Mouse (Mus musculus): Measurements from ENCODE around the gene Sesn3. TPM values are rescaled to one million over a fixed set of nuclear protein-coding genes. Genes with fewer than 3 reads are reported as not detected.

Gene Sesn3
- polyA plus RNA-seq, 1 experiment from 2014 or later = 19.7 TPM

DNA sequence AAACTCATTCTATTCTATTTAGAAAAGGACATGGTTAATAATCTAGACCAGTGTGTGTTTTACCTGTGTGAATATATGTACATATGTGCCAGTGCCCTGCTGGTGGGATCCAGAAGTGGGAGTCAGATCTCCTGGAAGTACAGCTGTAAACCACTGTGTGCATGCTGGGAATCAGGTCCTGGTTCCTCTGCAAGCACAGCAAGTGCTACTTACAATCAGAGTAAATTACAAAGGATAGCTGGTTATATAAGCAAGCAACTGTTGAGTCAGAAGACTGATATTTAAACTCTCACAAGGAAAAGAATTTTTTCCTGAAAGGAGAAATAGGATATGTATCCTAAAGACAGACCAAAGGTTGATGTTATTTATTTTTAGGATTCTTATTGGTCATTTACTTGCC lies 13.6 kb downstream of the Sesn3 start:
- Histone ChIP-seq H3K27me3 (replicated peaks) (no peaks in the 10 kb centered on the region), H3K36me3 (no peaks in the 10 kb centered on the region), H3K9me3 (no peaks in the 10 kb centered on the region), H3K4me1 (no peaks in the 10 kb centered on the region), H3K9ac (no peak overlapping the region), H3K4me2 (replicated peaks) (no peak overlapping the region), H3K4me3 (no peak overlapping the region), H3K27ac (no peak overlapping the region)
- ATAC-seq (ENCODE audit: low FRiP score, low read depth) = no peak

DNA sequence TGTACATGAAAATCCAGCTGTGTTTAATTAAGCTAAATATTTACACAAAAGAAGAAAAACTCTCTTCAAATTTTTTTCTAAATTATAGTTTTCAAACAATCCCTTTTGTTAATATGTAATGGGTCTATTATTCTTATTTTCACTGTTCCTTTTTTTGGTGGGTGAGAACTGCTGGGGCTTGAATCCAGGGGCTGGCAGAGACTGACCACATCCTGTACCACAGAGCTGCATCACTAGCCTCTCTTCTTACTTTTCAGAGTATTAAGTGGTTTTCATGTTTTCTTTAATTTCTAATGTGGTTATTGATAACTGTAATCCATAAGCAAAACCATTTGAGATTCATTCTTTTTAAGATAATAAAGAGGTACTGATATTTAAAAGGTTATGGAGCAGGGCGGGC lies 19.0 kb downstream of the Sesn3 start:
- Histone ChIP-seq H3K4me3 (no peak overlapping the region), H3K4me2 (replicated peaks) (no peak overlapping the region), H3K9me3 (no peaks in the 10 kb centered on the region), H3K9ac (no peak overlapping the region), H3K4me1 (no peaks in the 10 kb centered on the region), H3K27me3 (replicated peaks) (no peaks in the 10 kb centered on the region), H3K36me3 (no peaks in the 10 kb centered on the region), H3K27ac (no peak overlapping the region)
- WGBS = 95% methylated on average over 1 of the region's 1 CpGs
- no peak for ATAC-seq (ENCODE audit: low FRiP score, low read depth)

DNA sequence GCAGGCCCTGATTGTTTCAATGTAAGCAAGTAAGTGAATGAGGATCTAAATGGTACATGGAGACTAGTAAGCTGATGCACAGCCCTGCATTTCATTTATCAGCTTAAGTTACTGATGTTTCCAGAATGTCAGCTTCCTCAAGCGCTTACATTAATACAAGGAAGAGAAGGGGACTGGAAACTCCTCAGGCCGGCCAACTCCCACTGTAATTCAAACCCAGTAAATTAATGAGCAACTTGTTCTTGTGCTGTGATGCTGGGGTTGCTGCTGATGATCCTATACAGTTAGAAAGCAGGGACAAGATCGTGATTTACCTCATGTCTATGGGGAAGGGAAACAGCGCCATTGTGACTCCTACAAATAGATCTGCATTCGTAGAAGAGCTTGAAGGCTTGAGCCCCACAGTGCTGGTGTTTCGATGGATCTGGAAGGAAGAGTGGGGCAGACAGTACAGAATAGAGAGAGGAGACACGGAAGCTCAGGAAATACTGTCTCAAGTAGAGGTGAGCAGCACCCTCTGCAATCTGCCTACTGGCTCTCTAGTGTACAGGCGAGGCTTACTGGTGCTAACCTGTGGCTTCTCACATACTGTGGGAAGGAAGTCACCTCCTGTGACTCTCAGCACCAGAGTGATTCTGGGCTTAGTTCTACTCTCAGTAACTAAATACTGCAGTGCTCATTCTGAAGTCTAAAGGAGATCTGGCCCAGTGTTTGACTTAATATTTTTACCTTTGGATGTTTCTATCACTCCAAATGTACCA lies 21.0 kb downstream of the Sesn3 start:
- no peaks in the 10 kb centered on the region for H3K36me3 ChIP-seq
- no peak overlapping the region for H3K27ac ChIP-seq
- no peak overlapping the region for H3K4me3 ChIP-seq
- H3K27me3 ChIP-seq (replicated peaks) = no peaks in the 10 kb centered on the region
- H3K4me1 ChIP-seq = no peaks in the 10 kb centered on the region
- 88% methylated on average over 8 of the region's 8 CpGs for WGBS
- H3K9ac ChIP-seq = no peak overlapping the region
- no peak for ATAC-seq (ENCODE audit: low FRiP score, low read depth)
- H3K9me3 ChIP-seq = no peaks in the 10 kb centered on the region
- H3K4me2 ChIP-seq (replicated peaks) = no peak overlapping the region

DNA sequence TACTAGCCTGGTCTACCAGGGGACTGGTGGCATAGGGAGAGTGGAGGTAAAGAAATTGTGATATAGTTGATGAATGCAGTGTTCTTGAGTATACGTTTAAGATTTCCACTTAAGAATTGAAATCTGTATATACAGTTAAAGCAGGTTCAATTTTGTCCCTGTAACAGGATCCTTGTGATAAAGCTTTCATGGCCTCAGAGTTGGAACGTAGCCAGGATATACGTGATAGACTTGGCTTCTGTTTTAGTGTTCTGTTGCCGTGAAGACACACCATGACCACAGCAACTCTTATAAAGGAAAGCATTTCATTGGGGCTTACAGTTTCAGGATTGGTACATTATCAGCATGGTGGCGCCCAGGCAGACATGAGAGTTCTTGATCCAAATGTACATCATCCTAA lies 22.3 kb downstream of the Sesn3 start:
- Histone ChIP-seq H3K4me3 (no peak overlapping the region), H3K4me2 (replicated peaks) (no peak overlapping the region), H3K9me3 (no peaks in the 10 kb centered on the region), H3K36me3 (no peaks in the 10 kb centered on the region), H3K9ac (no peak overlapping the region), H3K4me1 (no peaks in the 10 kb centered on the region), H3K27me3 (replicated peaks) (no peaks in the 10 kb centered on the region), H3K27ac (no peak overlapping the region)
- no peak for ATAC-seq (ENCODE audit: low FRiP score, low read depth)
- WGBS = 90% methylated on average over 5 of the region's 5 CpGs

DNA sequence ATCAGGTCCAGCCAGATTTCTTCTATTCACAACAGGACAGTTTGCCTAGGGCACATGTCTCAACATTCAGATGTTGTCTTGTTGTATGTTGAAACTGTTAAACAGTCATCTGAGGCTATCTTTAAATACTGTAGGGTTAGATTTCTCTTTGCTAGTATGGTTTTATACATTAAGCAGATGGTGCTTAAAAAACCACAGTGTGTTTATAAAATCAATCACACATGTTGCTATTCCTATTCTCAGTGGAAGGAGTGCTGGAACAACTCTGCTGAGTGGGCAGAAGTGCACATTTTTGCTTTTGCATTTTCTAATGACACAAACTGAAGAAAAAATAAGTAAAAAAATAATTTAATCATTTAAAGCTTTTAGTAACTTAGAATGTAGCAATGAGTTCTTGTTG lies 25.0 kb downstream of the Sesn3 start:
- H3K4me3 ChIP-seq = no peak overlapping the region
- H3K9me3 ChIP-seq = no peaks in the 10 kb centered on the region
- H3K4me2 ChIP-seq (replicated peaks) = no peak overlapping the region
- H3K27me3 ChIP-seq (replicated peaks) = no peaks in the 10 kb centered on the region
- ATAC-seq (ENCODE audit: low FRiP score, low read depth) = no peak
- H3K36me3 ChIP-seq = no peaks in the 10 kb centered on the region
- H3K4me1 ChIP-seq = peaks cover 4% of the 10 kb centered on the region; the same call in 1 of the 2 replicates
- no peak overlapping the region for H3K9ac ChIP-seq
- no peak overlapping the region for H3K27ac ChIP-seq

DNA sequence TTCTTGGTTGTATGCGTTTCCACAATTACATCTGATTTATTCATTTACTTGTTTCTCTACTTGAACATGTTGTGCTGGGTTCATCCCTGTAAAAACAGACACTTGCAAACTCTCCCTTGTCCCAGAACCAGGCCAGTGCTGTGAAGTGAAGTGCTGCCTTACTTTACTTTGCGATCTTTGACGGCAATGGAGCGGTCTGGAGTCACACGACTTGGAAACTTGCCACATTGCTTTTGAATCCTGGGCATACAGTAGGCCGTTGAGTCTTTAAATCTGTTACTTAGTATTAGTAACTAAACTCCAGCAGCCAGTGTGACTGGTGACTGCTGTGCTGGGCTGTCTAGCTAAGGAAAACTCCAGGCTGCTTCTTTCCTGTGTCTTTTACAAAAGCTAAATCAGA lies 25.9 kb downstream of the Sesn3 start:
- Histone ChIP-seq H3K36me3 (no peaks in the 10 kb centered on the region), H3K9me3 (no peaks in the 10 kb centered on the region), H3K27ac (no peak overlapping the region), H3K4me1 (peaks cover 7% of the 10 kb centered on the region; the same call in 1 of the 2 replicates), H3K27me3 (replicated peaks) (no peaks in the 10 kb centered on the region), H3K9ac (no peak overlapping the region), H3K4me2 (replicated peaks) (no peak overlapping the region), H3K4me3 (no peak overlapping the region)
- WGBS = 74% methylated on average over 6 of the region's 6 CpGs
- no peak for ATAC-seq (ENCODE audit: low FRiP score, low read depth)

DNA sequence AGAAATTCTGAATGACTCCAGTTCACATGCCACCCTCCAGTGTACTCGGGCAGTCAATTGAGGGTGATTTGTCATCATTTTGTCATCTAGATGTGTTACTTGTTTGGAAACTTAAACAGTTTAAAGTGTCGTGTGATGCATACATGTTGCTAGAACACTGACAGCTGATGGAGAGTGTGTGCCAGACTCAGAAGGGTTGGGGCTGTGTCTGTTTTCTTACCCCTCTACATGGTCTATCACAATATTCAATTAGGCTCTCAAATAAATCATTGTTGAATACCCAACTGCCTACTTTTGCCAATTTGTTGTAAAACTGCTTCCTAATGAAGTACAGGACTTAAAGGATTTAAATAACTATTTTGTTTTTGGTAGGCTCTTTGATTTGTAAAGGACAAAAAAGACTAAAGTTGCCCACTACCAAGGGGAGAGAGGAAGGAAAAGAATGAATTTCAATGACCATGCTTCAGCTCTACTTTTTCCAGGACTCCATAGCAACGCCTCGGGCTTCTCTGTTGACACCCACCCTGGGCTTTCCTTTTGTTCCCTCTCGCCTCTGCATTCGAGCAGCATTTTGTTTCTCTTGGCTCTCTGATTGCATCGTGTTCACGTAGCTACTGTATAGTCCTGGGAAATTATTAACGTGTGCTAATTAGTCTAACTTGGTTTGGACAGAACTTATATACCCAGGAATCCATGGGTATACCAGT lies 29.5 kb downstream of the Sesn3 start:
- no peak overlapping the region for H3K27ac ChIP-seq
- 0 out of 2 replicates have a peak overlapping the region, but pooled peaks have one; percentile 16 for H3K4me2 ChIP-seq (replicated peaks)
- no peaks in the 10 kb centered on the region for H3K9me3 ChIP-seq
- peaks cover 13% of the 10 kb centered on the region for H3K36me3 ChIP-seq
- peaks cover 7% of the 10 kb centered on the region; the same call in 1 of the 2 replicates for H3K4me1 ChIP-seq
- H3K4me3 ChIP-seq = no peak overlapping the region
- WGBS = 41% methylated on average over 9 of the region's 9 CpGs
- H3K9ac ChIP-seq = no peak overlapping the region
- no peaks in the 10 kb centered on the region for H3K27me3 ChIP-seq (replicated peaks)
- peak; percentile 69 for ATAC-seq (ENCODE audit: low FRiP score, low read depth)

DNA sequence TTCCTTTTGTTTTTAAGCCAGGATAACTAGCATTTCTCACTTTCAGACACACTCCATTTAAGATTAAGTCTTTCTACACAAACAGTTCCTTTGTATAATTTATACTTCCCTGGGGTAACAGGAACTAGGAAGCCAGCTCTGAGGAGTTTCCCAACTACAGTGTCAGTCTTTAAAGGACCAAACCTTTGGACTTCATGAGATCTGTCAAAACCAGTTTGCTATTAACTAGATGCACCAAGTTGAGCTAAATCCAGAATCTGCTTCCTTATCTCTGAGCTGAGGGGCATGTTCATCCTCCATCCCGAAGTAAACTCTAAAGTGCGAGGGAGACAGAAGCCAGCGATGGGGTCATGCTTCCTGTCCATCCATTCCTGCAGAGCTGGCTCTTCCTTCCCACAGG lies 32.5 kb downstream of the Sesn3 start:
- no peak for ATAC-seq (ENCODE audit: low FRiP score, low read depth)

DNA sequence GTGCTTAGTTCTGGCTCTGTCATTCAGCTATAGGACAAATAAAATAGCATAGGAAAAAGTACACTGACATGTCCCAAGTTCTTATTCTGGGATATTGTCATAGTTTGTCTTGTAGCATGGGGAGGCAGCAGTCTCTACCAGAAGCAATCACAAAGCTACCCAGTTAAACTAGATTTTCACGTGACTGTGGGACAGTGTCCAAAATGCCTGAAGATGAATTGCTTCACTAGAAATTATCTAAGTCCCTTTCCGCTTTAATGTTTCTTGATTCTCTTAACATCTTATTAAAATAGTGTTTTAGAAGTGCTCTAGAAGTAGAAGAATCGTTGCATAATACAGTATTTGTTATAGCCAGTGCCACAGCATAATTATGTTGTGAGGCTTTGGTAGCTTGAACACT lies 39.1 kb downstream of the Sesn3 start:
- 92% methylated on average over 3 of the region's 3 CpGs for WGBS
- ATAC-seq (ENCODE audit: low FRiP score, low read depth) = no peak
- no peaks in the 10 kb centered on the region for H3K9me3 ChIP-seq

More for the DNA sequence above, 32.5 kb downstream of the Sesn3 start:
- Histone ChIP-seq H3K9ac (no peak overlapping the region), H3K4me1 (peaks cover 7% of the 10 kb centered on the region; the same call in 1 of the 2 replicates), H3K9me3 (no peaks in the 10 kb centered on the region), H3K4me2 (replicated peaks) (no peak overlapping the region), H3K36me3 (peaks cover 25% of the 10 kb centered on the region), H3K4me3 (no peak overlapping the region), H3K27ac (no peak overlapping the region), H3K27me3 (replicated peaks) (no peaks in the 10 kb centered on the region)
- WGBS = 91% methylated on average over 3 of the region's 3 CpGs

DNA sequence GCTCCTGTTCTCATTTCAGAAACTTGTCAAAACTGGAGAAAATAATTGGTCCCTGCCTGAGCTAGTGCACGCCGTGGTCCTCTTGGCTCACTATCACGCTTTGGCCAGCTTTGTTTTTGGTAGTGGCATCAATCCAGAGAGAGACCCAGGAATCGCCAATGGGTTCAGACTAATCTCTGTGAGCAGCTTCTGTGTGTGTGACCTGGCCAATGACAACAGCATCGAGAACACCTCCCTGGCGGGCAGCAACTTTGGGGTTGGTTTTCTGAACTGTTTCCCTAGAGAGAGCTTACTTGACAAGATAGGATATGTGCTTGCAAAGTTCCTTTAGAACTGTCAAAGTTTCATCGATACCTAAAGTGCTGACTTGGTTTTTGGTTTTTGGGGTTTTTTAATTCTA lies 39.6 kb downstream of the Sesn3 start:
- Histone ChIP-seq H3K4me3 (no peak overlapping the region), H3K9ac (no peak overlapping the region), H3K36me3 (peaks cover 49% of the 10 kb centered on the region), H3K9me3 (no peaks in the 10 kb centered on the region), H3K4me1 (no peaks in the 10 kb centered on the region), H3K27ac (no peak overlapping the region), H3K4me2 (replicated peaks) (no peak overlapping the region), H3K27me3 (replicated peaks) (no peaks in the 10 kb centered on the region)
- 93% methylated on average over 7 of the region's 7 CpGs for WGBS
- no peak for ATAC-seq (ENCODE audit: low FRiP score, low read depth)

More for the DNA sequence above, 39.1 kb downstream of the Sesn3 start:
- Histone ChIP-seq H3K4me1 (no peaks in the 10 kb centered on the region), H3K4me2 (replicated peaks) (no peak overlapping the region), H3K36me3 (peaks cover 49% of the 10 kb centered on the region), H3K27ac (no peak overlapping the region), H3K9ac (no peak overlapping the region), H3K27me3 (replicated peaks) (no peaks in the 10 kb centered on the region), H3K4me3 (no peak overlapping the region)

DNA sequence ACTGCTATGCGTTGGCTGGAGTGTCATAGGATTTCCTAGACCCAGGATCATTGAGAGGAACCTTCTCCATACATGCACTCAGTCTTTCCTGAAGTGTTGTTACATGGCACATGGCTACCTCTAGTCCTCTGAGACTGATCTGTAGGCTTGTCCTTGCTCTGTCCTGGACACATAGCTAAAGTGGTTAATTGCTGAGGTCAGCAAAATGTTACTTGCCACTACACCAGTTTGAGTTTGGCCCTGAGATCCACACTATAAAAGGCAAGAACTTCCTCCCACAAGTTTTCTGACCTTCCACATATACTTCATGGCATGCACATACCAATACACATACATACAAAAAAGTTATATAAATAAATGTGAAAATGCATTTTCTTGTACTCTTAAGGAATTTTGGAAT lies 41.8 kb downstream of the Sesn3 start:
- H3K36me3 ChIP-seq = peaks cover 52% of the 10 kb centered on the region

DNA sequence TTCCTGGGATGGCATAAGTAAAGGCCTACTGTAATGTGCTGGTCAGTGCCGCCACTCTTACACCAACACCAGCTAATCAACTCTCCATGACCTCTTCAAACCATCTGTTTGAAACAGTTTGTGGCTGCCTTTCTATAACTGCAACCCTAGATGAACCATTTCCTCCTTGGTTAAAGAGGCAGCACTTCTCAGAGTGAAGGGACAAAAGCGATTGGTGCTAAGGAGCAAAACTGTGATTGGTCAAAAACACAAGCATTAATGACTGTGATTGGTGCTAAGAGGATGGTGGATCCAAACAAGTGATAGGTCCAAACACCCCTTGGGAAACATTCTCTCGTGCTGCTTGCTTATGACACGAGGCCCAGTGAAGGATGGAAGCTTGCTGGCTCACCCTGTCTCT lies 61.0 kb downstream of the Sesn3 start:
- H3K9me3 ChIP-seq = no peaks in the 10 kb centered on the region
- H3K4me1 ChIP-seq = no peaks in the 10 kb centered on the region
- no peak overlapping the region for H3K4me2 ChIP-seq (replicated peaks)
- 85% methylated on average over 4 of the region's 4 CpGs for WGBS
- no peak overlapping the region for H3K9ac ChIP-seq
- ATAC-seq (ENCODE audit: low FRiP score, low read depth) = no peak
- no peak overlapping the region for H3K4me3 ChIP-seq
- no peaks in the 10 kb centered on the region for H3K27me3 ChIP-seq (replicated peaks)
- no peak overlapping the region for H3K27ac ChIP-seq
- peaks cover 6% of the 10 kb centered on the region; the same call in 1 of the 2 replicates for H3K36me3 ChIP-seq

More for the DNA sequence above, 41.8 kb downstream of the Sesn3 start:
- Histone ChIP-seq H3K9me3 (no peaks in the 10 kb centered on the region), H3K27ac (no peak overlapping the region), H3K9ac (no peak overlapping the region), H3K4me3 (no peak overlapping the region), H3K27me3 (replicated peaks) (no peaks in the 10 kb centered on the region), H3K4me1 (no peaks in the 10 kb centered on the region), H3K4me2 (replicated peaks) (no peak overlapping the region)
- no peak for ATAC-seq (ENCODE audit: low FRiP score, low read depth)
- WGBS = 97% methylated on average over 1 of the region's 1 CpGs
